Mouse (Mus musculus) layer of hippocampus, postnatal 14 days (tissue): Measurements from ENCODE around the gene Adgrb2. TPM values are rescaled to one million over a fixed set of nuclear protein-coding genes. Genes with fewer than 3 reads are reported as not detected.

Experiments used
- DNase-seq, 2 experiments: peaks; one replicate each; pipeline ENCODE4 v3.0.0; 2021 to 2022; ENCODE audit warnings: low spot score in 2 of 2, mixed read lengths in 1 of 2
- total RNA-seq, 2 experiments: library from RNA; stranded (reverse); gene quantifications; 2 replicates each; pipeline ENCODE4 v1.2.3; 2021

Adgrb2 gene
- total RNA-seq, 2 experiments from 2014 or later: 451 to 472 TPM

DNA sequence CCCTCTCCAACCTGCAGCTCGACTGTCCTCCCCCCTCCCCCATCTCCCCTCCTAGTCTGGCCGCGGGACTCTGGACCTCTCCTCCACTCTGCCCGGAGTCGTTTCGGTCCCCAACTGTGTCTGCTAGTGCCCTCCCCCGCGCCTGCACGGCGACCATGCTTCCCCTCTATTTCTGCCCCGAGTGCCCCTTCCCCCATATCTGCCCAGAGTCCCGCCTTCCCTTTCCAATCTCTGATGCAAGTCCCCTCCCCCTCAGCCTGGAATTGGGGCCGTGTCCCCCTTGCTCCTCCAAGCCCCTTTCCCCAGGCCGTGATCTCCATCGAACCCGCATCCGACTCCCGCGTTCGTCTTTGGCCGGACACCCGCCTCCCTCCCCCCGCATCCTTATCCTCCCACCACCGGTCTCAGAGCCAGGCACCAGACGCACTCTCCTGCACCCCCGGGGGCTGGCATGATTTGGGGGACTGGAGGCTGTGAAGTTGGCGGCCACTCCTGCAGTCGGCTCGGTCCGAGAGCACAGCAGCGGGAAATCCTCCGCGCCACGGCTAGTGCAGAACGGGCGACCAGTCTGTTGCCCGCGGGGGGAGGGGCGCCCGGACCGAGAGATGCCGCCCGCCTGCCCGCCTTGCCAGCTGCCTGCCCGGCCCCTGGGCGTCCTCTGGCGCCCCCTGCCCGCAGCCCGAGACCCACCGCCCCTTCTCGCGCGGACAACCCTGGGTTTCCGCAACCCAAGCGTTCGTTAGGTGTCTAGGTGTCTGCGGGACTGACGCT, 1.2 kb downstream of the Adgrb2 start:
- DNase-seq: peak; percentile 84 to 87

DNA sequence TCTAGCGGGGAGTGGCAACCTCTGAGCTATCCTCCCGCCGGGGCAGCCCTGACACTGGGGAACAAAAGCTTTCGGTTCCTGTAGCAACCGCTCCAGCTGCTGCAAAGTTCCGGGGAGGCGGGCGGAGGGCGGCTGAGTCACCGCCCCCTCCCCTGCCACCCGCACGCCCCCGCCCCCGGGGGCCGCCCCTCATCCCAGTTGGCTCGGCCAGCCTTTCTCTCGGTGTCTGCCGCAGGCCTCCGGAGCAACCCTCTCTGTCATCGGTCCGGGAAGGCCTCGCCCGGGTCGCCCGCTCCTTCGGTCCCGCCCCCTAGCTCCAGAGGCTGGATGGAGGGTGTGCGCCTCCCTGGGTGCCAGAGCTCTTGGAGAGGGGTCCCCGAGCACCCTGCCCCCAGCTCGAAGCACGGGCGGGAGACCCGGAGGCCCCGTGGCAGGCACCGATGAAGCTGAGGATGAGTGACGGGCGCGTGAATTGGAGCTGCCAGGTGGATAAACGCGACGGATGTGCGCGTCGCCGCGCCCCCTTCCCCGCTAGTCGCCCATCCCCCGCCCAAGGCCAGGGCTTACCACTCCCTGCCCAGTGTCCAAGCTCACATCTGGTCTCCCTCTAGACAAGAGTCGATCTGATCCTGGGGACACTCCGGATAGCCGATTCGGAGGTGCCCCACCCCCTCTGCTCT, 3.3 kb downstream of the Adgrb2 start:
- DNase-seq: no peak

DNA sequence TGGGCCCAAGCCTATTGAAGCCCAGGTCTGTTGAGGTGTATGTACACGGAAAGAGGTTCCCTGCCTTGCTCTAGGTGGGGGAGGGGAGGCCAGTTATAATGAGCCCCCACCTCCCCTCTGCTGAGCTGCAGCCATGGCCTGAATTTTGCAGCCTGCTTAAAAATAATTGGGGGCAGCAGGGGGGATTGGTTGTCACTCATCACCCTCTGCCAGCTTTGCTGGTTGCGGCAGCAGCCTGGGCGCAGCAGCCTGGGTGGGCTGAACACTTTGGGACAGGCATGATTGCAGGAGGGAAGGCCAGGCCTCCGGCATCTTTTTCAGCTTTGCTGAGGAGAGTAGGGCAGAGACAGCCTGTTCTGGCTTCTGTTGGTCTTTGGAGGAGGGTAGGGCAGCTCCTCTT, 5.3 kb downstream of the Adgrb2 start:
- no peak for DNase-seq

DNA sequence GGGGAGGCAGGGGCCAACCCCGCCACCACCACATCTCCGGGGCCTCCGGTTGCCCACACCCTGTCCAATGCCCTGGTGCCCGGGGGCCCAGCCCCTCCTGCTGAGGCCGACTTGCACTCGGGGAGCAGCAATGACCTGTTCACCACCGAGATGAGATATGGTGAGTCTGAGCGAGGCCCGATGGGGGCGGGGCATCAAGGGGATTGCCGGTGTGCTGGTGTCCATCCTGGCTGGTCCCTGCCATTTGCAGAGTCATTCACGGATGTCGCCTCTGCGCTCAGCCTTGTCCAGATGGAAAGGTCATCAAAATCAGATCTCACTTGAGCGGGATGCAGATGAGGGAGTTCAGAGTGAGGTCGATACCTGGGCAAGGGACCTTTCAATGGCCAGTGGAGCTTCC, 8.1 kb downstream of the Adgrb2 start:
- no peak for DNase-seq

DNA sequence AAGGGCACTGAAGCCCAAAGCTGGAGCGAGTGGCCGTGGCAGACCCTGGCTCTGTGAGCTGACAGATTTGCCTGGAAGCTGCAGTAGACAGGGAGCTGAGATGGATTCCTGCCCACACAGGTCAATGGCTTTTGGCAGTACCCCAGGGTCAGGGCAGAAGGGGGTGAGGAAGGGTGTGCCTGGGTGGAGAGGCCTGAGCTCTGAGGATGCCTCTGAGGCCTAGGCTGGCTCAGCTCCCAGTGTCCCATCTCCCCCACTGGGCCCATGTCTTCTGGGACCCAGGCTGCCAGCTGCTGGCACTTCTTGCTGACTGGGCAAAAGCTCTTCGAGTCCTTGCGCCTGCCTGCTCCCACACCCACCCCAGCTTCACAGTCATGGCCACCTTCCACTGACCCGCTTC, 8.5 kb downstream of the Adgrb2 start:
- no peak for DNase-seq

DNA sequence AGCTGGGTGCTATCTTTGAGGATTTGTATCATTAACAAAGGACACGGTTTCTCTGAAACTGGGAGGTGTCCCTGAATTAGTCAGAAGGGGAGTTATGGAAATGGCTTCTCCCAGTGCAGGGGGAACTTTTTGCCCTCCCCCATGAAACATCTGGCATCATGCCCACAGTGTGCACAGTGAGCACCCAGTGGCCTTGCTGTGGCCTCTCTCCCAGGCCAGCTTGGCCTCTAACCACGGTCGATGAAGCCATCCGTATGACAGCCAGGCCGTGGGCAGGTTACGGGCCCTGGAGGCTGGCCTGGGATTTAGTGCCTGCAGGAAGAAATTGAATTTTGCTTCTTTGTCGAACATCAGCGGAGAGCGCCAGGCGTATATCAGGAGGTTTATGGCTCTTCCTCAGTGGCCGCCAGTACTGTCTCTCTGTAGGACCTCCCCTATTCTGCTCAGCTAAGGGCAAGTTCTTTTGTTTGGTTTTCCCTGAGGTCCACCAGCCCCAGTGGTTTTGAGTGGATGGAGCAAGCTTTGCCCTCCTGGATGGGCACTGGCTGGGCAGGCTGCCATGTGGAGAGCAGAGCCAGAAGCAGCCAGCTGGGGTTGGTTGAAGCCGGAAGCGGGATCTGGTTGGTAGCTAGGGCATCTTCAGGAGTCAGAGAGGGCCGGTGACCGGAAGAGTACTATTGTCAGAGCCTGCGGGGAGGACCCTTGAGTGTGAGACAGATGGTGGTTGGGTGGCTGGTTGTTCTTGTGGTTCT, 9.4 kb downstream of the Adgrb2 start:
- peak in 1 of 2 experiments; percentile 63 for DNase-seq

DNA sequence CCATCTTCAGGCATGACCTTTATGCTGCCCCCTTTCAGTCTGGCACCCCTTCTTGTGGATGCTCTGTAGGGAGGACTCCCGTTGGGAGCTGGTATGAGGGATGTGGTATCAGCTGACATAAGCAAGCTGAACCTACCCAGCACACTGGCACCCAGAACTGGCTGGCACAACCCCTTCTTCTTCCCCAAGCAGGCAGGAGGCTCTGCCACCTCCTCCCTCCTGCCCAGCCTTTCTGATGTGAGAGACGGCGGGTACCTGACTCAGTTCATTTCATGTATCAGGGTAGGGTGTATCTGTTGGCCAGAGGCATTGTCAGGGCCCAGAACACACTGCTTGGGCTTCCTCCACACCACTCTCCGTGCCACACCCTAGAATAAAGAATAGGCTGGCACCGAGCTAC, 10.1 kb downstream of the Adgrb2 start:
- DNase-seq: no peak

DNA sequence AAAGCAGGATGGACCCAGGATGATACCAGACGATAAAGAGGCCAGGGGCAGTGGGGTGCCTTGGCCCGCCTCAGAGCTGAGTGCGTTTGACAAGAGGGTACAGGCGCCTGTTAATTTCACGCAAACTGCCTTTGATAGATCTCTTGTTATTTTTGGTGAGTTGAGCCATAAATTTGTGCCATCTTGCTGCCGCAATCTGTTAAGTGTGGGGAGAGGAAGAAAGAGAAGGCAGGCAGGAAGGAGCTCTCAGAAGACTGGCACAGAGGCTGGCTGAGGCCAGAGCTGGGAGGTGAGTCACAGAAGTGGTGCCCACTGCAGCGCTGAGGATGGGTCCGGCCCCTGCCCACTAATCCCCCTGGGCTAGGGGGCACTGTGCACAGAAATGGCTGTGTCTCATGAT, 10.6 kb downstream of the Adgrb2 start:
- no peak for DNase-seq

DNA sequence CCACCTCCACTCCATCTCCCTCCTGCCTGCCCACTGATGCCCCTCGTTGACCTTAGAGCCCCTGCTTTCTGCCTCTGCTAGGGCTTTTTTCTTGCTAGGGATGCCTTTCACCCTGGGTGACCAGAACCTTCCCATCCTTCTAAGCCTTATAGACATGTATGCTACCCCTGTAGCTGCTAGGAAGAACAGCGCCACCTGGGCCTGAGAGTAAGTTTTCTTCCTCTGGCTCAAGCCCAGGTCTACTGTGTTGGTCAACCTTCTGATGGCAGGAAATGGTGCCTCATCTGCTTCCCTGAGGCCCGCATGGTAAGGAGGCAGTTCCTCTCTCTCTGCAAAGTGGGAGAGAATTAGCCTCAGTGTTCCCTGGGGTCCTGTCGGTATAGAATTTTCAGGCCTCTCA, 11.3 kb downstream of the Adgrb2 start:
- no peak for DNase-seq

DNA sequence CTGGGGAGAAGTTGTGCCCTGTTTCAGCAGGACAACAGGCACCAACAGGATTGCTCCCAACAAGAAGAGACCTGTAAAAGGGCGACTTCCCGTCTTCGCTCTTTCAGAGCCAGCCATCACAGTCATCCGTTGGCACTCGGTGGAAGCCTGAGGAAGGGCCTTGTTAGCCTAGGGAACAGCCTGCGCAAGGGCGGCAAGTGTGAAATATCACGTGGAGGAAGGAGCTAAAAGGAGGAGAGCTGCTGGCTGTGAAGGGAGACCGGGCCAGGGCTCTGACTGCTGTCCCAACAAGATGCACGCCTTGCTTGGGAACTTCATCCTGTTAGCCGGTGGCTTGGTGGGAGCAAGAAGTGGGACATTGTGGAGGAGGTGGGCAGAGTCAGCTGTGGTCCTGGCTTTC, 13.5 kb downstream of the Adgrb2 start:
- DNase-seq: no peak

DNA sequence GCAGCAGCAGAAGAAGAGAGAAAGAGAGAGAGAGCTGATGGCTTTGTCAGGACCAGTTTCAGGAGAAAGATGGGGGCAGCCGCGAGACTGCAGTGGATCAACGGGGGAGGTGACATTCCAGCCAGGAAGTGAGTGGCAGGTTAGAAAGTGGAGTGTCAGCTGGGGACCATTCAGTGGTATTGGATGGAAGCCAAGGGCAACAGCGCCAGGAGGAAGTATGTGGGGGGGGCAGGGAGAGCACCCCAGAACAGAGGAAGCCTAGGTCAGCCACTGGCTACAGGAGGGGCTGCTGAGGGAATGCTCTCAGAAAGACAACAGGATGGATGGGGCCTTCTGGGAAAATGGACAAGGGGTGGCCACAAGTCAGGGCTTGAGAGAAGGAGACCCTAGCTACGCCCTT, 17.0 kb downstream of the Adgrb2 start:
- DNase-seq: no peak

DNA sequence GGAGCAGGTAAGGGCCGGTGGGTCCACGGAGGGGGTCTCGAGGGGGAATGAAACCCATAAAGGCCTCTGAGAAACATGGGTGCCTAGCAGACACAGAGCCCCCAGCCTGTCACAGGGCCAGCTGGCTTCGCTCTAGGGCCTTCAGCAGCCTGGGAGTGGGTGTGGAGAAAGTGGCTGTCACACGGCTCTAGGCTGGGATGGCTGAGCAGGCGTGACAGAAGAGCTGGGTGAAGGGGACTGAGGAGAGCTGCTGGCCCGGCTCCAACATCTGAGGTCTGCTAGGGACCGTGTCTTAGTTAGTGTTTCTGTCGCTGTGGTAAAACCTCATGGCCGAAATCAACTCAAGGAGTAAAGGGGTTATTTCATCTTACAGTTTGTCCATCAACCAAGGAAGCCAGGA, 17.5 kb downstream of the Adgrb2 start:
- DNase-seq: no peak

DNA sequence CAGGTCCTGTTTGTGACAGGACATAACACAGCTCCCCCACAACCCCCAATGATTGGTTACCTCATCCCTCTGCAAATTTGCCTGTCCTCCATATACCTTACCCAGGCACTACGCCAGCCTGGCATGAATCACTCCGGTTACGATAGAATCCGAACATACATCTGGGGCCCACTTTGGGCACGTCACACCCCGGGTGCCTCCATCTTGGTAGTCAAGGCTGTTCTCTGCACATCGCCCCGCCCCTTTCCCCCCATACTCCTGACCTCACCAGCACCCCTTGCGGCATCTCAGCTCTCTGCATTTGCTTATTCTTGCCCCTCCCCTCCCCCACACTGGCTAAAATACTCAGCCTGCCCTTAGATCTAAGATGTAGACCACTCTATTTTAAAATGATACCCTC, 20.9 kb downstream of the Adgrb2 start:
- no peak for DNase-seq

DNA sequence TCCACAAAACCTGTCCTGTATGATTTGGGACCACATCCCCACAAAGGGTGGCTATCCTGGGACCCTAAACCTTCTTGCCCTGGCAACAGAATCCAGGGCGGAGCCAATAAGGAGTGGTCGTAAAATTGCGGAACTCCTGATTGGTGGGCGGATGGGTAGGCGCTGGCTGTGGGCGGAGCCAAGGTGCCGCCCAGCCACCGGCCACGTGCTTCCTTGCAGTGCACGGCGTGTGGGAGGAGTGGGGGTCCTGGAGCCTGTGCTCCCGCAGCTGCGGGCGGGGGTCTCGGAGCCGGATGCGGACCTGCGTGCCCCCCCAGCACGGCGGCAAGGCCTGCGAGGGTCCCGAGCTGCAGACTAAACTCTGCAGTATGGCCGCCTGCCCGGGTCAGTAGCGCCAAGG, 21.9 kb downstream of the Adgrb2 start:
- DNase-seq: no peak

DNA sequence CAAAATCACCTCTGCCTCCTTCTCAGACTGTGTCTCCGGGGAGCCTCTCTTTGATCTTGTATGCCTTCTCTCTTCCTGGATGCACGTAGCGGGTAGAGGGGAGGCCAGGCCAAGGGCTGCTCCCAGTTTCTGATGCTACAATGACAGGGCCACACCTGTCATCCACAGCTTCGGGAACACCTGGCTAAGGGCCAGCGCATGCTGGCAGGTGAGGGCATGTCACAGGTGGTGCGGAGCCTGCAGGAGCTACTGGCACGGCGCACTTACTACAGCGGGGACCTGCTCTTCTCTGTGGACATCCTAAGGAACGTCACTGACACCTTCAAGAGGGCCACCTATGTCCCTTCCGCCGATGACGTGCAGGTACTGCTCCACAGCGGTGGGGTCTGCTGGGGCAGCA, 24.4 kb downstream of the Adgrb2 start:
- DNase-seq: no peak

DNA sequence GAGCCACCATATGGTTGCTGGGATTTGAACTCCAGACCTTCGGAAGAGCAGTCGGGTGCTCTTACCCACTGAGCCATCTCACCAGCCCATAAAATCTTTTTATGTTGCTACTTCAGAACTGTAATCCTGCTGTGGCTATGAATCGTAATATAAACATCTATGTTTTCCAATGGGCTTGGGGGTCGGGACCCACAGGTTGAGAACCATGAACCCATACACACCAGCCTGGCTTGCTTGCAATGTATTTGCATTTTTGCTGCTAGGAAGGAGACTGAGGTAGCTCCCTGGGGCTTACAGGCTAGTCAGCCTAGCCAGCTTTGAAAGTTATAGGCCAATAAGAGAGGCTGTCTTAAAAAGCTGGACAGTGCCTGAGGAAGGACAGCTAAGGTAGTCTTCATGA, 26.1 kb downstream of the Adgrb2 start:
- DNase-seq: no peak

DNA sequence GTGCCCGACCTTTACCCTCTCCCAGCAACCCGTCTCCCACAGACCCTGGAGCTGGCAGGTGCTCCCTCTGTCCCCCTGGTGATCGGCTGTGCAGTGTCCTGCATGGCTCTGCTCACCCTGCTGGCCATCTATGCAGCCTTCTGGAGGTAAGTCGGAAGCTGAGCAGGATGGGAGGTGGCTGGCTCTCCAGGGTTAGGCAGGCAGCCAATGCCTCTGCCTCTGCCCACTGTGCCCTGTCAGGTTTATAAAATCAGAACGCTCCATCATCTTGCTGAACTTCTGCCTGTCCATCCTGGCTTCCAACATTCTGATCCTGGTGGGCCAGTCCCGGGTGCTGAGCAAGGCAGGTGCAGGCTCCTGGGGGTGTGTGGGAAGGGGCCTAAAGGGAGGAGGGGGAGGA, 27.6 kb downstream of the Adgrb2 start:
- no peak for DNase-seq

DNA sequence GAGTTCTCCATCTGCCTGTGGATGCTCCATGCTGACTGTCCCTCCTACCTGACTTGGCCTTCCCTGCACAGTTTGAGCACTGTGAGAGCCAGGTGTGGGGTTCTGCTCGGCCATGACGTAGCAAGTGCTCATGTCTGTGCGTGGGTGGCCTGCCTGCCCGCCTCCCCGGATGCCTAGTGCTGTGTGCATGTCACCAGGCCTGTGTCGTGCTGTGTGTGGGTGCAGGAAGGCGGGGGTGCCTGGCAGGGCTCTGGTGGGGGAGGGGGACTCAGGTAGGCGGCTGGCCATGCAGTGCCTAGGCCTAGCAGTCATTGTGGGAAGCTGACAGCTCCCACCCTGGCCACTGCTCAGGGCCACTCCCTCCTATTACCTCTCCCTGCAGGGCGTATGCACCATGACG, 28.4 kb downstream of the Adgrb2 start:
- DNase-seq: no peak

DNA sequence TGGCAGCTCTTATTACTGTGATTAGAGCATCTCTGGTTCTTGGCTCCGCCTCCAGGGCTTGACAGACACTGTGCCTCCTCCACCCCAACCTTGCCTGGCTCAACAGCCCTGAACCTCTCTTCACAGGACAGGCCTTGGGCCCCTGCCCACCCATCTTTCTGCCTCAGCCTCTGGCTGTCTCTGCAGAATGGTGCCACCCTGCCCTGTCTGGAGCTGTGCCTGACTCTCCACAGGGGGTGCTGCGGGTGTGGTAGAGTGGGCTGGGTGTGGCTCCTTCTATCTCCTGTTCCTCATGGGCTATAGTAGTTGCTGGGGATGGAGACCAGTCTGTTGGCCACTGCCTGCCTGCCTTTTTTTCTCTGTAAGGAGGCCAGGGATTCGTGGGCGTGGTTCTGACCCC, 31.3 kb downstream of the Adgrb2 start:
- DNase-seq: no peak

DNA sequence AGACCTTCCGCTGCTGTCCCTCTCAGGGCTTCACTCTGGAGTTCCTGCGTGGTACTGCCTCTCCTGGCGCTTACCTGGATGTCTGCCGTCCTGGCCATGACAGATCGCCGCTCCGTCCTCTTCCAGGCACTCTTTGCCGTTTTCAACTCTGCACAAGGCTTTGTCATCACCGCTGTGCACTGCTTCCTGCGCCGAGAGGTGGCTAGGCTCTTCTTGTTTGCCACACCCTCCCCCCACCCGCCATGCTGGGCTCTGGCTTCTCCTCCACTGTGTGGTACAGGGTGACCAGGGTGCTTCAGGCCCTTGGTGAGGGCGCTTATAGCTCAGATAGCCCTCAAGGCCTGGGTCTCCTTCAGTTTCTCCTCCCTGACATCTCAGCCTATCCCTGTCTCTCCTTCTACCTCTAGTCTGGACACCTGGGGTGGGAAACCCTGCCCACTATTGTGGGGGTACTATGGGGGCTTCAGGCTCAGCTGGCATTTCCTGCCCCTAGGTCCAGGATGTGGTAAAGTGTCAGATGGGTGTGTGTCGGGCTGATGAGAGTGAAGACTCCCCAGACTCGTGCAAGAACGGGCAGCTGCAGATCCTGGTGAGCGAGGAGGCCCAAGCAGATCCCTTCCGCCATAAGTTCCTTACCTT, 32.5 kb downstream of the Adgrb2 start:
- no peak for DNase-seq

DNA sequence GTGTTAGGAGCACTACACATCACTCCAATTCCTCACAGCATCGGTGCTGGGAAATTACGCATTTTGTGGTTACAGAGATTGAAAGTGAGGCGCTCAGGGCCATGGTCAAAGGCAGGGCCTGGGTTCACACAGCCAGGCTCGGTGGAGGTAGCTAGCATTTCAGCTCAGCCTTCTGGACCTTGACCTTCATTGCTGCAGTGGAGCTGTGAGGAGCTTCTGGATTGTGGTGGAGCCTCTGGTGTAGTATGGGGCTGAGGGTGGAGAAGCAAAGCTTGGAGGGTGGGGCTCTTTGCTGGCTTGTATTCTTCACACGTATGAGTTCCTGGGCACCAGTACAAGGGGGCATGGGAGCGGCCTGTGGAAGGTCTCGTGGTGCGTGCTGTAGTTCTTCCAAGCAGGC, 38.3 kb downstream of the Adgrb2 start:
- DNase-seq: no peak
